Mouse (Mus musculus) brain, embryonic 14.5 days (tissue): Measurements from ENCODE around the gene Ppp3ca. TPM values are rescaled to one million over a fixed set of nuclear protein-coding genes. Genes with fewer than 3 reads are reported as not detected.
"Not testable (repeated sequence)": the region's sequence is repeated elsewhere in the genome, so short reads cannot be mapped to it uniquely, and the experiment has no call there.

Source experiments
- DNase-seq: peaks from one replicate; pipeline ENCODE4 v3.0.0-alpha.2; 2011; ENCODE audit warnings: low read depth
- CTCF ChIP-seq: fragments of 200-500 bp; IDR thresholded peaks from 2 replicates; pipeline ENCODE4 v1.5.1; 2012; ENCODE audit warnings: inconsistent platforms, mild to moderate bottlenecking, moderate library complexity, borderline replicate concordance; ENCODE audit not compliant: insufficient read depth, insufficient read length; ENCODE audit errors: extremely low read depth
- POLR2A ChIP-seq: fragments of 200-500 bp; IDR thresholded peaks from 2 replicates; pipeline ENCODE4 v1.6.1; 2012; ENCODE audit warnings: mild to moderate bottlenecking, inconsistent platforms, borderline replicate concordance; ENCODE audit not compliant: poor library complexity, insufficient read depth, insufficient read length, severe bottlenecking; ENCODE audit errors: extremely low read depth
- polyA plus RNA-seq: library from polyadenylated mRNA; depleted of rRNA; stranded (reverse); fragments of >200 nt; gene quantifications from 2 replicates; pipeline ENCODE4 v1.2.3, GENCODE M21; 2012

Gene Ppp3ca
- polyA plus RNA-seq, 1 experiment, result 78.6 TPM

DNA sequence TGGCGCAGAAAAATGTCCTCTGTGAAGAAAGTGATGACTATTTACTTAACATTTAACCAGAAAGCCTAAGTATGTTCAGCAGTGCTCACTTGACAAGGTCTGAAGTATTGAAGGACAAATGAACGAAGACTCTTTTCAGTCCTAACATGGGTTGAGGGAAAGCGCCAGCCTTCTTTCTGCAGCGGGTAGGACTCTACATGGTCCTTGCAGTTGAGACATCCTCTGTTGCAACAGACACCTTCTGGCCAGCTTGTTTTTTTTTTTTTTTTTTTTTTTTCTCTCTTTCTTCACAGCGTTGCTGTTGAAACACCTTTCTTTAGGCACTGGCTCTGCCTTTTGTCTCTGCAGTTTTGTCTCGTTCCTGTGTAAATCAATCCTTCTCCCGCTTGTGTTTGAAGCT is 22.1 kb downstream of the Ppp3ca start:
- no peak for TF ChIP-seq CTCF
- no peak for TF ChIP-seq POLR2A
- no peak for DNase-seq

DNA sequence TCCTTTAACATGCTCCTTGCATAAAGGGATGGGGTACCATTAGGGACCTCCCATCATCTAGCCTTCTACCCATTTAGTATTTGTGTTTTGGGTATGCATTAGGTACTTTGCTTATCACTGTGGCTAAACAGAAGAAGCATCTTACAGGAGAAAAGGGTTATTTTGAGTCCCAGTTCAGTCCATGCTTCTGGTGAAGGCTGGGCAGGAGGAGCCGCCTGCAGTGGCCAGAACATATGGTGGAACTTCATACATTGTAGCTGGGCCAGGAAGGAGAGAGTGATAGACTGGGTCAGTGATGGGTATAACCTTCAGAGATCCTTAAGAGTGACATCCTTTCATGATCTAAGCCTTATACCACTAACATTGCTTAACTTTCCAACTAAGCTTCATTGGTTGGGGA is 23.6 kb downstream of the Ppp3ca start:
- TF ChIP-seq POLR2A, result no peak
- no peak for TF ChIP-seq CTCF
- no peak for DNase-seq

DNA sequence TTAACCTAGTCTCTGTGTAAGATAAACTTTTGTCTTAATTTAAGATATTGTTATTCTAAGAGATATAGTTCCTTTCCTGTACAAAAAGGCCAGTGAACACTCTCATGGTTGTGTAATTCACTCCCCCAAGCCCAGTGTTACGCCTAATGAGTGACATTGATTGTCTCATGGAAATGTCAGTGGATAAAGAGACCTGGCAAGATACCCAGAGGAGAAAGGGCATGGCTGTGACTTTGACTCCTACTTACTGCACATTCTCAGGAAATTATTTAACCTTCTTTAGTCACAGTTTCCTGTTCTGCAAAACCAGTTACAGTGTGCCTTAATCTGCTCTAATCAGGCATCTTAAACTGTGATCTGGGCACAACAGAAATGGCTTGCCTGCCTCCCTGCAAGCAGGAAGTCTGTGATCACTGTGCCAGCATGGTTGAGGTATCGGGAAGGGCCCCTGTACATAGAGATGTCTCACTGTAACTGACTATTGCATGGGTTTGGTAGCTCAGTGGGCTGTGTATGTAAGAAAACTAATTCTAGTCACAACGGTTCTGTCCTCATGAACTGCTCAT is 27.8 kb downstream of the Ppp3ca start:
- no peak for TF ChIP-seq POLR2A
- no peak for TF ChIP-seq CTCF
- no peak for DNase-seq

DNA sequence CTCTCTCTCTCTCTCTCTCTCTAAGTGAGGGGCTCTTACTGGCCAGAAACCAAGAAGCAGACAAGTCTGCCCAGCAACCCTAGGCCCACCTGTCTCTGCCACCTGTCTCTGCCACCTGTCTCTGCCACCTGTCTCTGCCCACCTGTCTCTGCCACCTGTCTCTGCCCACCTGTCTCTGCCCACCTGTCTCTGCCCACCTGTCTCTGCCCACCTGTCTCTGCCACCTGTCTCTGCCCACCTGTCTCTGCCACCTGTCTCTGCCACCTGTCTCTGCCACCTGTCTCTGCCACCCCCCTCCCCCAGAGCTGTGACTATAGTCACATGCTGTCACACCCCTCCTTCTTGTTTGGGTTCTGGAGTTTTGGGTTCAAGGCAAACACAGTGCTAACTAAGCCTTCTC is 29.8 kb downstream of the Ppp3ca start:
- not testable (repeated sequence) for DNase-seq

DNA sequence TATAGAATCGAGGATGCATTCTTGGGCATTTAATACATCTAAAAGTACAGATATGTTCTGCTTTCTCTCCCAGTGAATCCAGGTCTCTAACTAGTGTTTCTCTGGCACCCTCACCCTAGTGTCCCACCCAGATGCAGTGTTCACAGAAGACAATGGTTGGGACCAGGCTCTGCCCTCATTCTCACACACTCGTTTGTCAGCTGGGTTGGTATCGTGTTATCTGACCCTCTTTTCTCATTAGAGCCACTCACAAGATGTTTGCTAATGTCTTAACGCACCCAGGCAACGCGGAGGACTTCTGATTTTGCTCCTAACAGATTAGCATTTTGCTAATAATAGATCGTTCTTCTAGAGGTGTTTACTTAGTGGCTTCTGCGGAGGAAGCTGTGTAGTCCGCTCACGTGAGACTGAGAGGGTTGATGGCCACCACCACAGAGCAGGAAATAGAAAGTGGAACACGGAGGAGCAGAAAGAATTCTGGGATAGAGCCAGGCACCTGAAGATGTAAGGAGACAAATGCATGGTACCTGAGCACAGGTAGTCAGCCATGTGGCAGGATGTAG is 30.6 kb downstream of the Ppp3ca start:
- TF ChIP-seq POLR2A, result no peak
- no peak for DNase-seq

DNA sequence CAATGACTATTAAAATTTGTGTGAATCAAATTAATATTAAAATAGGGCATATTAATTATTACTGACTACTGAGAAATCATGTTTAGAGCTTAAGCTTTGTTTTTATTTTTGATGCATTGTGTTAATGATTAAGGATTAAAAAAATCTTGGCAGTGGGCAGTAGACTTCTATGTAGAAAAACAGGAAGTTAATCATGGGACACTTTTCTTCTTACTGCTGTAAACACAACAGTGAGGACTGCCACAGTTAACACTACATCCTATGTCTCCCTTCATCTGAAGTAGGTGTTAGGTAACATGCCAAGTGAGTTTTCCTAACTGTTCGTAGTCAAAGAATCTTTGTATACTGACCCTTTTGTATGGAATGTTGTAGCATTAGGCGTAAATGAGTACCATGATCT is 32.9 kb downstream of the Ppp3ca start:
- no peak for DNase-seq
- TF ChIP-seq CTCF (no peak), POLR2A (no peak)

DNA sequence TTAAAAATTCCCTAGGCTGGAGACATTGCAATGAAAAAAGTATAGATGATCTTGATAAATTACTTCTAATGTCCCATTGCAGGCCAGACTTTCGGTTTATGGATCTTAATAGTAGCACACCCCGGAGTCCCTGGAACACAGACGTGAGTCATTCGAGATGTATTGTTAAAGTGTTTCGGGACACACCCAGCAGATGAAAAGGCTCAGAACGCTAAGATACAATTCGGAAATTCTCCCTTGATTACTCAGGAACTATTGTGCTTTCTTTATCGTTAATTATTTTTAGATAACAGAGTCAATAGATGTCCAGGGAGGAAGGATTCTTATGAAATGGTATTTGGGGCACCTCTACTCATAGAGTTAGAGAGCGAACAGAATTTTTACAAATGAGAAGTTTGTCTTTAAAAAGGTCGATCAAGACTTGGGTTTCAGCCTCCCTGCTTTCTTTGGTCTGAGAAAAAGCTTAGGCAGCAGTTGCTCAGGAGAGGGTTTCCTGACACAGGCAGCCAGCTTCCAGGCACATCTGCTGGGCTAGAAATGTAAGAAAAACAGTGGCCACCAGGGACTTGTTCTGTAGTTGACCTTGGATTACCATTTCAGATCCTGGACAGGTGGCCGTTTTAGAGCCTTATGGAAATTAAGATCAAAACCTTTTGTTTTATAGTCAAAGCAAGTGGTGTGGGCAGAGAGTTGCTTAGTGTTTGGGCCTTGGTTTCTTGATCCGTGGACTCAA is 34.8 kb downstream of the Ppp3ca start:
- DNase-seq, result no peak

DNA sequence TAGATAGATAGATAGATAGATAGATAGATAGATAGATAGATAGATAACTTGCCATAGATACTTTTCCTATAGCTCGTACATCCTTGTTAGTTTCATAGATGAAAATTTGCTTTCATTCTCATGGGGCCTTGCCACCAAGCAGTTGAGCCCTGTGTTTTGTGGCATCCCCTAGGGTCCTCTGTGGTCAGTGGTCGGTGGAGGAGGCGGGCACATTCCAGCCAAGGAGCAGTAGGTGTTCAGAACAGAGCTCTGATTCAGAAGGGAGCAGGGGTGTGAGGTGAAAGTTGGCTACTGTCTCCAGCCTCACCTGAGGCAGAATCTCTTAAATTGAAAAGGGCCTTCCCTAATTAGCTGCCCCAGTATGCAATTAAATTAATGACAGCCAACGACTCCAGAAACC is 36.1 kb downstream of the Ppp3ca start:
- no peak for TF ChIP-seq CTCF
- TF ChIP-seq POLR2A, result no peak
- no peak for DNase-seq

More for the DNA sequence above, 34.8 kb downstream of the Ppp3ca start:
- no peak for TF ChIP-seq CTCF
- no peak for TF ChIP-seq POLR2A

DNA sequence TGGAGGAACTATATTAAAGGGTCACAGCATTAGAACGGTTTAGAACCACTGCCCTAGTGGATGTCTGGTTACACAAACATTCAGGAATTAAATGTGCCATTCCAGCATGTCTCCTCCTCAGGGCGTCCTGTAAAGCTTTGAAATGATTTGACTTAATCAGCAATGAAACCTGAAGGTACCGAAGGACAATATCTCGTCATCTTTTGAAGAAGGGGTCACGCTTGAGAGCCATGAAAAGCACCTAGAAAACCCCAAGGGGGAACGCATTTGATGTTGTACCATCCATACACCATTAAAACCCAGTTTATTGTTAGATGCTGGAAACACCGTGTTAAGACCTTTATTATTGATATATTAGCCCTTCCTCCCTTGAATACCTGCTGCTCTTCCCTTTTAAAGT is 36.8 kb downstream of the Ppp3ca start:
- DNase-seq, result no peak

DNA sequence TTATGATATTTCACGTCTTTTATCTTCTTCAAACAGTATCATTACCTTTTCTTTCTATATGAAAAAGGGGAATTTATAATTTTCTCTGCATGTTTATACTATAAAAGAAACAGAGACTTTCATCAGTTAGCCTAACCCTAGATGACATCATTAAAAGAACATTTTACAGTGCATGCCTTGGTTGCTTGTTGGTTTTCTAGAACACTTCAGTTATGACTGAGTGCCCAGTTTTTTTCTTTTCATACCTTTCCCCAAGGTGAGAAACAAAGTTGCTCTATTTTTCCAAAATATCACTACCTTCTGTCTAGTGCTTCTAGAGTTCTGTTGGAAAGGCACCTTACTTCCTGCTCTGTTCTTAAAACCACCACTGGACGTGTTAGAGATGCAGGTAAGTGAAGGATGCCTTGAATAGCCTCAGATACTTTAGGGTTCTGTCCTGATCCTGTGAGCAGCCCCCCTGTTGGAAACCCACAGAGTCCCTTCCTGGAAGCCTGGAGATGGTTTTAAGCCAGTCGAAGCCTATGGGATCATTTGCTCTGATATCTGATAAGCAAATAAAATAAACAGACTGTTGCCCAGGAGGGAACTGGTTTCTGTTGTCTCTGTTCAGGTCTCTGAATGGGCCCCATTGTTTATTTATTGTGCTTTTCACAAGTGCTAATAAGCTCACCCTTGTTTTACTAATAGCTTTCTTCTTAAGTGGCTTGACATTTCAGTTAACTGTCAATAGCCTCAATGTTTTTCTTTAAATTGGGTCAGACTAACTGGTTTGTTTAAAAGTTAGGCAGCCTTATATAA is 37.5 kb downstream of the Ppp3ca start:
- TF ChIP-seq CTCF, result no peak
- TF ChIP-seq POLR2A, result no peak
- DNase-seq, result no peak

More for the DNA sequence above, 36.8 kb downstream of the Ppp3ca start:
- TF ChIP-seq POLR2A (no peak), CTCF (no peak)

DNA sequence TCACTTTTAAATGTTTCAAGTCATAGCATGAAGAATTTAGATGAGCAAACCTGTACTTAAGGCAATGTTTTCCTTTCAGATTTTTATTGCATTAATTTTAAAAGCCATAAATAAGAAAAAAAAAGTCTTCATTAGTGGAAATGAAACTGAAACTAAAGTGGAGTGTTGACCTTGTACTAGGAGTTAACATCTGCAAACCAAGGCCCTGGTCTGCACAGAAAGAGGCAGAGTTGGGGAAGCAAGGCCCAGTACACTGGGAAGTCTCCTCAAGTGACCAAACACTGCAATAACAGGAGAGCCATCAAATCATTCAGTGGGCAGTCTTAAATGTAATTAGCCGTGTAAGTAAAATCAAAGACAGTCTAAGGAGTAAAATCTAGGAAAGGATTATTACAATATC is 38.3 kb downstream of the Ppp3ca start:
- no peak for DNase-seq
- TF ChIP-seq POLR2A, result no peak
- no peak for TF ChIP-seq CTCF
